Mouse (Mus musculus) kidney, postnatal 4 days (tissue): ENCODE measurements around the gene Ppm1m.
A peak's percentile ranks its signal among the peaks of the same experiment; 100 is the strongest.

ENCODE experiments used
- DNase-seq, 2 experiments: peaks; one replicate each; pipeline ENCODE4 v3.0.0; 2021; ENCODE audit warnings: mixed read lengths in 2 of 2

The Ppm1m gene

DNA sequence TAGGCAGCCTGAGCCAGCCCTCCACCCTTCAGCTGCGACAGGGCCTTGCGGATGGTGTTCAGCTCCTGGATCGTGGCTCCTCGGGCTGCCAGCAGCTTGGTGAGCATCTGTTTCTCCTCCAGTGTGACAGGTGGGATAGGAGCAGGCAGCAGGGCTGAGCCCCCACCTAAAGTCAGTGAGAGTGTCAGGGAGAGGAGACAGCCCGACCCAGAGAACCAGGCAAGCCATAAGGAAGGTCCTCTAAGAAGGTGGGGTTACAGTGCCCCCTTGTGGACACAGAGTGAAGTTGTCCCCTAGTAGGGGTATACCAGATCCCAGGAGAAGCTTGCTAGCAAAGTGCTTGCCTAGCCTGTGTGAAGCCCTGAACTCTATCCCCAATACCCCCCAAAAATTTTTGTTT lies 43.1 kb downstream of the Ppm1m start:
- DNase-seq, result peak; percentile 70 to 76

DNA sequence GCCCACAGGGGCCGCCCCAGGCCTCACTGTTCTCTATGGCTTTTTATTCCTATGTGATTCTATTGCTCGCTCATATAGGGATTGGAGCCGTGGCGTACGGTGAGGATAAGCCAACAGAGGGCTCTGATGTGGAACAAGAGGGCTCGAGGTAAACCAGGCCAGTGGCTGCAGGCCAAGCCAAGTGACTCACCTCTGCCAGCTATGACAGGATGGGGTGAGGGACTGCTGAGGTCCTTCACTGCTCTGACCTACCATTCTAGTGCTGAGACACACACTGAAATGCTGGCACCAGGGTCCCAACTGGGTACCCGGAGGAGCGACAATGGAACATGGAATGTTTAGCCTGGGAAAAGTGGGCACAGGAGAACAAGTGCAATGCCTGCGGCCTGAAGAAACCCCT lies 45.4 kb downstream of the Ppm1m start:
- DNase-seq, result no peak

DNA sequence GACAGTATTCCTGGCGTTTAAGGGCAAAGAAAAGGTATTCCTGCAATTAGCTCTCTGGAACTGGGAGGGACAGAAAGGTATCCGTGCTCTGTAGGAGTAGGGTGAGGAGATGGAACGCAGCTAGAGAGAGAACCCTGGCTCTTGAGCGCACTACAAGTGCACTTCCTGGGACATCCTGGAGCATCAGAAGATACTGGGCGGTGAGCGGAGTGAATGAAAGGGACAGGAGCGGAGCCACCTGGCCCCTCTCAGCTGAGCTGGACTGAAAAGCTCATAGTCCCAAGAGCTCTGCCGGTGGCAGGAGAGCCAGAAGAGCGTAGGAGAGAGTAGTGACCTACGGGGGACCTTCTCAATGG lies 50.2 kb downstream of the Ppm1m start:
- DNase-seq, result no peak

DNA sequence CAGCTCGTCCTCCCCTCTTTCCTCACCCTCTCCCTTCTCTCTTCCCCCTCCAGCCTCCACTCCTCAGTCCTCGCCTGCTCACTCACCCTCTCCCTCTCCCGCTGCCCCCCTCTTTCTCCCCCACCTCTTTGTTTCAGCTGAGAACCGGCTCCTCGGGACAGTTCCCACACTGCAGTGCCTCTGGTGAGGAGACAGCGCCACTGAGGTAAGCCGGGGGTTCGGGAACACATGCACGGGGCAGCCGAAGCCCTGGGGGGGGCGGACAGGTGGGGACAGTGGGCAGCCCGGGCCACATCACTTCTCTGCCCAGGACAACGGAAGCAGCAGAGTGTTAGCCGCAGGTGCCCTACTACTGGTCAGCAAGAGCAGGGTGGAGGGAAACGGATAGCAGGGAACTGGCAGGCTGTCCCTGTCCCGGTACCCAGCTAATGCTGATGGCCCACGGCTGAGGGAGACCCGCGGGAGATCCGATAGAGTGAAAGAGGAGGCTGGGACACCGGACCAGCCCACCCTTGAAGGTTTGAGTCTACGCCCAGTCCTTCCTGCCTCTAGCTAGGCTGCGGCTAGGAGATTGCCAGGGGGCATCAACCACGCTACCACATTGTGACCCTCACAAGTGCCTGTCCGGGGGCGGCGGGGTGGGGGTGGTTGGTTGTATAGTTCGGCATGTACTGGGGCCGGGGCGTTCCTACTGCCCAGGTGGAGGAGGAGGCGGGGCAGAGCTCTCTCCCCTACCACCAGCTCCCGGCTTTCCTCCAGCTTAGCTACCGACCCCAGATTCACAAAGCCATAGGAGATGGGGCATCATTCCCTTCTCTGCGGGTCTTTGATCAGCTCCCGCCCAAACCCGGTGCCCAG lies 50.8 kb downstream of the Ppm1m start:
- peak; percentile 25 to 42 for DNase-seq

GRCm38 (mm10) chr9:106147851-106148431 lies 51.6 kb downstream of the Ppm1m start:
- DNase-seq, result peak in 1 of 2 experiments; percentile 11

- no peak for DNase-seq
These were observed 52.3 kb downstream of the Ppm1m start for GRCm38 (mm10) chr9:106147281-106147680.

DNA sequence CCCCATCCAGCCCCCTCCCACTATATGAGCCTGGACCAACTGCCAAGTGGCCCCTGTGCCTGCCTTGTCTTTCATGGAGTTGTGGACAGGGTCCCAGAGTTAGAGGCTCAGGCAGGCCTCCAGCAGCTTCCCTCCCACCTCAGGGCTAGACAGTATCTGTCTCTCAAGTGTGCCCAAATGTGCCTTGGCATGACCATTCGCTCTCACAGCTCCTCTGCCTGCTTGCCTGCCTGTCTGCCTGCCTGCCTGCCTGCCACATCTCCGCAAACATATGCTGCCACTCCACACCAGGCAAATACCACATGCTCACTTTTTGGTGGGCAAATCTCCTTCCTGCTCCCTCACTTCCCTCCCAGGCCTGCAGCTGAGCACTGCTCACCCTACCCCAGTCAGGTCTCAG lies 54.0 kb downstream of the Ppm1m start:
- no peak for DNase-seq
